Mouse (Mus musculus) testis, adult 2 months (tissue): ENCODE data around the gene Pnmal2. TPM values are rescaled to one million over a fixed set of nuclear protein-coding genes. Genes with fewer than 3 reads are reported as not detected.
"Not testable (repeated sequence)": the region's sequence is repeated elsewhere in the genome, so short reads cannot be mapped to it uniquely, and the experiment has no call there.

Experiments
- H3K27ac ChIP-seq: fragments of 200-500 bp; 2 replicates; pipeline ENCODE4 v1.5.1; 2012; ENCODE audit warnings: low read depth, low read length; ENCODE audit not compliant: control insufficient read depth, insufficient read depth
- H3K27me3 ChIP-seq: fragments of 200-500 bp; 2 replicates; pipeline ENCODE4 v1.6.1; 2012; ENCODE audit warnings: mild to moderate bottlenecking, low read length, moderate library complexity; ENCODE audit not compliant: control insufficient read depth, insufficient read depth
- H3K36me3 ChIP-seq: fragments of 200-500 bp; 2 replicates; pipeline ENCODE4 v1.6.1; 2012; ENCODE audit warnings: mild to moderate bottlenecking, low read length; ENCODE audit not compliant: control insufficient read depth, insufficient read depth
- H3K4me1 ChIP-seq: fragments of 200-500 bp; 2 replicates; pipeline ENCODE4 v1.6.1; 2012; ENCODE audit warnings: low read length; ENCODE audit not compliant: control insufficient read depth, insufficient read depth
- H3K4me3 ChIP-seq: fragments of 200-500 bp; 2 replicates; pipeline ENCODE4 v1.5.1; 2012; ENCODE audit warnings: low read depth, mild to moderate bottlenecking, low read length, moderate library complexity, mixed read lengths; ENCODE audit not compliant: control insufficient read depth
- CTCF ChIP-seq: fragments of 200-500 bp; IDR thresholded peaks from 2 replicates; pipeline ENCODE4 v1.5.1; 2012; ENCODE audit warnings: low read depth, mild to moderate bottlenecking, inconsistent platforms, low read length, moderate library complexity; ENCODE audit not compliant: control insufficient read depth, insufficient read depth, insufficient replicate concordance
- POLR2A ChIP-seq: fragments of 200-500 bp; IDR thresholded peaks from 2 replicates; pipeline ENCODE4 v1.6.1; 2012; ENCODE audit warnings: low read depth, mild to moderate bottlenecking, inconsistent platforms, low read length, moderate library complexity; ENCODE audit not compliant: control insufficient read depth
- polyA plus RNA-seq: library from polyadenylated mRNA; depleted of rRNA; stranded (reverse); fragments of >200 nt; gene quantifications from 2 replicates; pipeline ENCODE4 v1.2.3, GENCODE M21; 2012

The Pnmal2 gene
- polyA plus RNA-seq, 1 experiment, result 41.6 TPM

DNA sequence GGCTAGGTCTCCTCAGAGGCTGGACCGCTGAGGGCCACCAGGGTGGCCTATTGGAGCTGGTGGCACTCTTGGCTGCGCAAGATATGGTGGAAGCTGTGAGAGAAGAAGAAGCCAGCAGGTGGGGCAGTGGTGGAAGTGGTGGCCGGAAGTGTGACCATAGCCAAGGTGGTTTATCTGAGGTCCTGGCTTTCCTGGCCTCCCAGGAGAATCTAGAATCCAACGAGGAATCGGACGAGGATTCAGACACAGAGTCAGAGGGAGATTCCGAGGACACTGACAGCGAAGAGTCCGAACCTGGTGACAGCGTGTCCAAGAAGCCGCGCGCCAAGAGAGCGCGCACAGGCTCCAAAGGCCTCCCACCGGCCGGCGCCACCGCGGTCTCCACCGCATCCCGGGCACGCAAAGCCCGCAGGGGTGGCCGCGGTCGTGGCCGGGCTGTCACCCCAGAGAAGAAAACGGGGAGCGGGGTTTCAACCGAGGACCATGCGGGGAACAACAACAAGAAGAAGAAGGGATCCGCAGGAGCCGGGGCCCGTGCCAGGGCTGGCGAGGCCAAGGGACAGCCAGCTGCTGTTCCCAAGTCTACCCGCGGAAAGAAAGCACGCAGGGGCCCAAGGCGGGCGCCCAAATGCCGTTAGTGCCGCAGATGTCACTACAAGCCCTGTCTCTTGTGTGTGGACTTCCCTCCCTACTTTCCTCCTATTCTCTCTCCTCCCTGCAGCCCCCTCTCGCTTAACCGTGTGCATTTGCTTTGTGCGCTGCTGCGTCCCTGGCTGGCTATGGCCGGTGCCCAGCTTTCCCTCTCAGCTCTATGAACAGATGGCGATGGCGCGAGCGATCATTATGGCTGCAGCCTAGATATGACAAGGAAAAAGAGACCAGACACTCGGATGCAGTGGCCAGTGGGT, 2.2 kb downstream of the Pnmal2 start:
- Histone ChIP-seq H3K4me1 (peaks cover 37% of the 10 kb centered on the region), H3K27me3 (no peaks in the 10 kb centered on the region), H3K27ac (peak overlapping the region; percentile 45; the same call in 1 of the 2 replicates), H3K36me3 (no peaks in the 10 kb centered on the region; the same call in 1 of the 2 replicates), H3K4me3 (peak overlapping the region; percentile 83)
- TF ChIP-seq POLR2A (0 out of 2 replicates have a peak, but pooled peaks have one; percentile 12), CTCF (no peak)

DNA sequence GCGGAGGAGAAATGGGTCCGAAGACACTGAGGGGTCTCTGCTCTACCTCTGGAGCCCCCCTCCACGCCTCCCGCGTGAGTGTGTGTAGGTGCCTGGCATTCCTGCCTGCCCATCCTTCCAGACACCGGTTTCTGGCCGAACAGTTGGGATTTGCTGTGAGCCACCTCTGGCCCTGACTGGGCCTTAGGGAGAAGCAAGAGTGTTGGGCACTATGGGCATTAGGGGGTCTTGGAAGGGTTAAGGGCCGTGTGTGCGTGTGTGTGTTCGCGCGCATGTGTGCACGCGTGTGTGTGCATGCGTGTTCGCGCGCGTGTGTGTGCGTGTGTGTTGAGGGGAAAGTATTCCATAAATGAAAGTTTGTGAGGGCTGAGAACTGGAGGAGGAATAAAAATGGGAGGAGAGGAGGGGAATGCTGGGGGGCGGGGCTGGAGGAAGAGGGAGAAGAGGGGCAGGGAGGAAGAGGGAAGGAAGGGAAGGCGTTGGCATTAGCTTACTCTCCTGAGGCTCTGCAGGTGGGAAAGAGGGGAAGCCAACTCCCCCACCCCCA, 2.9 kb downstream of the Pnmal2 start:
- Histone ChIP-seq H3K4me1 (peaks cover 37% of the 10 kb centered on the region), H3K36me3 (no peaks in the 10 kb centered on the region; the same call in 1 of the 2 replicates), H3K4me3 (peak overlapping the region; percentile 83), H3K27ac (no peak overlapping the region), H3K27me3 (no peaks in the 10 kb centered on the region)
- TF ChIP-seq CTCF (no peak), POLR2A (no peak)

DNA sequence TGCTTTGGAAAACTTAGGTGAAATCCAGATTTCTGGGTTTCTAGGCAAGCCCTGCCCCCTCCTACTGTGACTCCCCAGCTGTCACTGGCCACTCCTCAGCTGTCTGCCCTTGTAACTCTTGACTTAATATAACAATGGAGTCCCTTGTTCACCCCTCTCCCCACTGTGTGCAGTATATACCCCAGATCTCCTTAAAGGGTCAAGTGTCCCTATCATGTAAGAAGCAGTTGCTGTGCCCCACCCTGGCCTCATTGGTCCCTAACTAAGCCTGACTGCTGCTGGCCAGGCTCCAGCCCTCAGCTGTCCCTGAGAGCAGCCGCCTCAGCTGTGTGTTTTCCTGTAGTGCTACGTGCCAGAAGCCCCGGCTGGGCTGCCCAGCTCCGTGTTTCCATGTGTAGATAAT, 3.5 kb downstream of the Pnmal2 start:
- H3K4me1 ChIP-seq, result peaks cover 37% of the 10 kb centered on the region
- TF ChIP-seq CTCF, result no peak
- no peak; the same call in 1 of the 2 replicates for TF ChIP-seq POLR2A

DNA sequence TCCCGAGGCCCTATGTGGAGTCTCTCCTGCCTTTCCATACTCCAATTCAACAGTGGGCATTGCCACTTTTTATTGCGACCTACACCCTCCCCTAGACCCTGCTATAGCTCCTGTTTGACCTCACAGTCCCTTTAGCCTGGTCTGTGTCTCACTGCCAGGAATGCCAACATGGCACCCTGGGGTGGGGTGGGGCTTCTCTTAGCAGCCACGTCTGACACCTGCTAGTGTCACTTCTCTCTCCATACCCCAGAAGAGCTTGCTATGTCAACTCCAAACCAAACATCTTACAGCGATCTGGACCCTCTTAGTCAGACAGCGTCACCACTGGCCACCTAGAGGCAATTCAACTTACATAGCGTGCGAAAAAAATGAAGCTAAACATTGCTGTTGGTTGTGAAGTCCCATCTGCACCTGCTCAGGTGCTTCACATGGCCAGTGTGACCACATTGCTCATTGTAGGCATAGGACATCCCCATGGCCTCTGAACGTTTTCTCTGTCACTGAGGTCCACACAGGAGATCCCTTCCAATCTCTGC, 4.5 kb downstream of the Pnmal2 start:
- no peaks in the 10 kb centered on the region; the same call in 1 of the 2 replicates for H3K36me3 ChIP-seq
- H3K4me1 ChIP-seq, result peaks cover 37% of the 10 kb centered on the region
- H3K27me3 ChIP-seq, result no peaks in the 10 kb centered on the region
- TF ChIP-seq POLR2A, result peak; percentile 27; the same call in 1 of the 2 replicates
- no peak for TF ChIP-seq CTCF
- peak overlapping the region; percentile 94; the same call in 1 of the 2 replicates for H3K27ac ChIP-seq
- H3K4me3 ChIP-seq, result peak overlapping the region; percentile 96

More for the DNA sequence above, 3.5 kb downstream of the Pnmal2 start:
- Histone ChIP-seq H3K27me3 (no peaks in the 10 kb centered on the region), H3K36me3 (no peaks in the 10 kb centered on the region; the same call in 1 of the 2 replicates), H3K4me3 (peak overlapping the region; percentile 96), H3K27ac (0 out of 2 replicates have a peak overlapping the region, but pooled peaks have one; percentile 43)

DNA sequence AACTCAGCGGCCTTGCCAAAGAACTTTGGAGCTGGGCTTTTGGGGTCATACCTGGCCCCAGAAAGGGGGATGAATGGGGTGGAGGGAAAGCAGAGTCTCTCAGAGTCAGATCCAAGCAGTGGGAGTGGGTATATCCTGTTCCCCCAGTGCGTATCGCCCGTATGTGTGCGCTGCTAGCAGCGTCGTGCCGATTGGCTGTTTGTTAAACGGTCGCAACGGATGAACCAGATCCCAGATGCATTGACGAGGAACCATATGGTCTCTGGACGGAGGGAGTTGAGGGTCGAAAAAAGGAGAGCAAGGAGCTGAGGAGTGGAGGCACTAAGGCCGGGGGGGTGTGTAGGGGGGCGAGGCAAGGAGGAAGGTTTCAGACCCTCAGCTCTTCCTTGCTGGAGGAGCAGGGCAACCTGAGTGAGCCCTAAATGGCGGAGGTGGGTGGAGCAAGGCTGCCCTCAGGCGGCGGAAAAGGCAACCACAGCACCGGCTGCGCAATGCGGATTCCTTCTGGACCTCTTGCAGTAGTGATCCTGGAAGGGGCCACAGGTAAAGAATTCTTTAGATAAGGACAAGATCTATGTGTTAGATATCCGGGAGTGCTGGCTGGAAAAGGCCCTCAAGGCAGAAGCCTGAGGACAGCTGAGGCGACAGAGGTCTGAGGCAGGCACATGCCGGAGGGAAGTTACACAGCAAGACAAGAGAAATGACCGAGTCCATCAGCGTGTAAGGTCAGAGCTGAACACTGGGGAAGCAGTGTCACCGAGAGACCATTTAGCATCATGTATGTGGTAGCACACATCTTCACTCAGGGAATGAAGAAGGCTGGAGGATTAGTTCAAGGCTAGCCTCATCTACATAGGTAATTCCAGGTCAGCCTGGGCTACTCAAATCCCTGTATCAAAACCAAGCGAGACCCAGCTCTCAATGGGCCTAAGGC, 5.7 kb downstream of the Pnmal2 start:
- TF ChIP-seq CTCF (peak; percentile 71; the same call in 1 of the 2 replicates), POLR2A (peak; percentile 90)
- Histone ChIP-seq H3K4me1 (peaks cover 31% of the 10 kb centered on the region), H3K36me3 (no peaks in the 10 kb centered on the region; the same call in 1 of the 2 replicates), H3K27me3 (no peaks in the 10 kb centered on the region), H3K27ac (peak overlapping the region; percentile 94), H3K4me3 (peak overlapping the region; percentile 96)

DNA sequence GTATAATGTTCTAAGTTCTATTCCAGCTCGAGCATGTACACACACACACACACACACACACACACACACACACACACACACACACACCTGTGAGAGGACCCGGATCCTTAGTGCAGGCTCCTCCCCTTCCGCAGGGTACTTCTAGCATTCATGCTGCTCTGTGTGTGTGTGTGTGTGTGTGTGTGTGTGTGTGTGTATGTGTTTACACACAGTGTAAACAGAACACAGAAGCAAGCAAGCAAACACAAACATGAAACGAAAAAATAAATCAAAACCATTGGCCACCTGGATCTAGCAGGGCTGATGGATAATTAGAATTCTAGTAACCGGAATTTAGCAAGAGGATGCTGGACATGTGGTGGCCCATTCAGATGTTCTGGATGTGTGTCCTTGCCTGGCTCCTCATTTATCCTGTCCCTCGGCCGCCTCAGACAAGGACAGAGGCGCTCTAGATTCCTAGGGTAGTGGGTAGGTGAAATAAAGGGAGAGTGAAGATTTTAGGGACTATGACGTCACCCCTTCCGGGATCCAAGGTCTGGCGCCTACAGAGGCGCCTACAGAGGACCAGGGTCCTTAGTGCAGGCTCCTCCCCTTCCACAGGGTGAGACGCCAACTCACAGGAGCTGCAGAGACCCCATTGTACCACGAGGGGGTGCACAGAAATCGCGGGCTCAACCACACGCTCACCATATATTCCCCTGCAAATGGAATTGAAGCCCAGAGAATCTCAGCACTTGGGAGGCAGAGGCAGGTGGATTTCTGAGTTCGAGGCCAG, 6.6 kb downstream of the Pnmal2 start:
- Histone ChIP-seq H3K36me3 (no peaks in the 10 kb centered on the region; the same call in 1 of the 2 replicates), H3K4me1 (peaks cover 26% of the 10 kb centered on the region), H3K4me3 (peak overlapping the region; percentile 96), H3K27ac (peak overlapping the region; percentile 94), H3K27me3 (no peaks in the 10 kb centered on the region)
- TF ChIP-seq CTCF, result peak; percentile 65; the same call in 1 of the 2 replicates
- TF ChIP-seq POLR2A, result no peak

DNA sequence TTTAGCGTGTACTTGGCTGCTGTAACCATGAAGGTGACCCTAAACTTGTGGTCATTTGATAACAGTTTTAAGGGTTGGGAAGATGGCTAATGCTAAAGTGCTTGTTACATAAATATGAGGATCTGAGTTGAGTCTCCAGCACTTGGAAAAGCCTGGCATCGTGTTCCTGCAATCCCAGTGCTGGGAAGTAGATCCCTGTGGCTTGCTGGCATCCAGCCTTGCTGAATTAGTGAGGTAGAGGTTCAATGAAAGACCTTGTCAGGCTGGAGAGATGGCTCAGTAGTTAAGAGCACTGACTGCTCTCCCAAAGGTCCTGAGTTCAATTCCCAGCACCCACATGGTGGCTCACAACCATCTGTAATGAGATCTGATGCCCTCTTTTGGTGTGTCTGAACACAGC, 9.3 kb downstream of the Pnmal2 start:
- H3K27me3 ChIP-seq, H3K4me3 ChIP-seq, H3K27ac ChIP-seq, H3K36me3 ChIP-seq: not testable (repeated sequence)
- H3K4me1 ChIP-seq, result peaks cover 16% of the 10 kb centered on the region
